Mouse (Mus musculus) ovary, postnatal 10 days (tissue): ENCODE results near the gene Grhl3.

Experiments
- DNase-seq: peaks from one replicate; pipeline ENCODE4 v3.0.0; 2022; ENCODE audit warnings: low spot score

The Grhl3 gene

DNA sequence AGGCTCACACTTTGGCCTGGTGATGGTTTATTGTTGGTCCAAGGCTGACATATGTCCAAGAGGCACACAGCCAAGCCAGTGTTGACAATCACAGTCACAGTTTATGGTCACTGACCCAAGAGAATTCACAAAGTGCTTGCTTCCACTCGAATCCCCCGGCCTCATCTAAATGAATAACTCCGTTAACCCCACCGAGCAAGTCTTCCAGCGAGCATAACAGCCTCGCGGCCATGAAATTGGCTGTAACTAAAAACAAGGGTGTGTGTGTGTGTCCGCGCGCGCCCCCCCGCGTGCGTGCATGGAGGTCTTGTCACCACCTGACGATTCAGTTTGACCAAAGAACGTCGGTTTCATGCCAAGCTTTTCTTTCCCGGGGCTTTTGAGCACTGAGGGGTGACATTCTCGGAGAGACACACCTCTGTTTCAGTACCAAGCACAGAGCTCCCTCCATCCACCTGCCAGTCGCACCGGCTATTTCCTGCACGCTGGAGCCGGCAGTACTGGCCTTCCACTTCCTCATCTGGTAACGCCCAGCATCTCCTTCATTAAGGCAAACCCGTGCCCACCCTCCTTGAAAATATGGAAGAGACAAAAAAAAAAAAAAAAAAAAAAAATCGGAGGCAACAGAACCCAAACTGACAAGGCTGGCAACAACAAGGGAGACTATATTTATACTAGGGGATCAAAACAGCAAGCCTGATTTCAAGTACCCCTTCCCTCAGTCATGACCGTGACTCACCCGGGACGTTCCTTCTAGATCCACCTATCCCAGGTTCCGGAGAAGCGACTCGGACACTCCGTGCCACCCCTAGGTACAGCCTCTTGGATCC is 79.5 kb downstream of the Grhl3 start:
- DNase-seq = peak; percentile 9

GRCm38 (mm10) chr4:135493271-135493670 is 80.2 kb downstream of the Grhl3 start:
- DNase-seq = no peak
